ENCODE assay signal across 9 mouse cellular contexts in genomic region chr17:73009962-73010361, GRCm38 (mm10).
DNase-seq lines count a peak whose midpoint lies in the region; ATAC-seq and TF ChIP-seq lines count a peak whose summit lies in the region.
"Had no signal": no experiment of that assay in that cellular context is flagged by ENCODE, and none has a peak within 500 bp of the region (broad histone marks: within the 10 kb centered on the region; RNA-seq: fewer than 3 reads in every experiment).

No protein-coding gene starts in this region.

- no peaks in the 10 kb centered on the region for H3K27me3 ChIP-seq in liver, adult 2 months (ENCODE audit: control insufficient read depth, insufficient read depth, low read length)
- H3K27me3 ChIP-seq in liver, postnatal 0 days (ENCODE audit: insufficient read depth, low read length) = no peaks in the 10 kb centered on the region; the same call in 1 of the 2 replicates
- H3K27me3 ChIP-seq in heart, embryonic 10.5 days (ENCODE audit: insufficient read depth, poor library complexity, severe bottlenecking) = no peaks in the 10 kb centered on the region
- H3K27me3 ChIP-seq in lung, embryonic 15.5 days = no peaks in the 10 kb centered on the region
- no peaks in the 10 kb centered on the region for H3K27me3 ChIP-seq in forebrain, embryonic 16.5 days (replicated peaks; ENCODE audit: control insufficient read depth, insufficient read depth, low read length)

- no peak overlapping the region for H3K4me2 ChIP-seq in liver, postnatal 0 days (ENCODE audit: low read depth, low read length)
- H3K4me2 ChIP-seq in lung, embryonic 15.5 days = no peak overlapping the region
- no peak overlapping the region for H3K4me2 ChIP-seq in forebrain, embryonic 16.5 days (ENCODE audit: low read length)

- no peaks in the 10 kb centered on the region for H3K9me3 ChIP-seq in liver, postnatal 0 days (ENCODE audit: low read length)
- no peaks in the 10 kb centered on the region for H3K9me3 ChIP-seq in heart, embryonic 10.5 days
- H3K9me3 ChIP-seq in lung, embryonic 15.5 days = no peaks in the 10 kb centered on the region
- H3K9me3 ChIP-seq in forebrain, embryonic 16.5 days (ENCODE audit: control insufficient read depth, low read length) = no peaks in the 10 kb centered on the region

- no peaks in the 10 kb centered on the region for H3K79me2 ChIP-seq in liver, adult 2 months (ENCODE audit: control insufficient read depth, insufficient read depth, low read length)

- H3K36me3 ChIP-seq in liver, adult 2 months (ENCODE audit: control insufficient read depth, insufficient read depth, low read length) = no peaks in the 10 kb centered on the region
- H3K36me3 ChIP-seq in liver, postnatal 0 days (replicated peaks; ENCODE audit: insufficient read depth, low read length) = no peaks in the 10 kb centered on the region
- no peaks in the 10 kb centered on the region for H3K36me3 ChIP-seq in heart, embryonic 10.5 days
- no peaks in the 10 kb centered on the region for H3K36me3 ChIP-seq in lung, embryonic 15.5 days
- H3K36me3 ChIP-seq in forebrain, embryonic 16.5 days (ENCODE audit: control insufficient read depth, insufficient read depth) = no peaks in the 10 kb centered on the region

- WGBS in liver, adult 2 months = 61% methylated on average over 4 of the region's 4 CpGs
- 70% methylated on average over 4 of the region's 4 CpGs for WGBS in liver, postnatal 0 days (ENCODE audit: insufficient replicate concordance)
- 85% methylated on average over 4 of the region's 4 CpGs for WGBS in heart, embryonic 10.5 days
- 35% methylated on average over 4 of the region's 4 CpGs for WGBS in lung, embryonic 15.5 days
- 82% methylated on average over 4 of the region's 4 CpGs for WGBS in forebrain, embryonic 16.5 days

- TF ChIP-seq EP300 in liver, postnatal 0 days (IDR thresholded peaks at IDR 0.05; ENCODE audit: low read depth) = no peak

- H3K27ac ChIP-seq in liver, adult 2 months (replicated peaks; ENCODE audit: insufficient read depth, low read depth, low read length) = no peak overlapping the region; the same call in 1 of the 2 replicates
- H3K27ac ChIP-seq in liver, postnatal 0 days (ENCODE audit: low read depth) = no peak overlapping the region
- H3K27ac ChIP-seq in heart, embryonic 10.5 days = peak overlapping the region; percentile 2; the same call in 1 of the 2 replicates
- H3K27ac ChIP-seq in lung, embryonic 15.5 days = peak overlapping the region; percentile 88
- no peak overlapping the region for H3K27ac ChIP-seq in forebrain, embryonic 16.5 days (ENCODE audit: low read length)

- no peaks in the 10 kb centered on the region for H3K4me1 ChIP-seq in liver, adult 2 months (ENCODE audit: control insufficient read depth, insufficient read depth, low read length)
- H3K4me1 ChIP-seq in liver, postnatal 0 days (ENCODE audit: insufficient read depth) = no peaks in the 10 kb centered on the region; the same call in 1 of the 2 replicates
- H3K4me1 ChIP-seq in heart, embryonic 10.5 days = peaks cover 61% of the 10 kb centered on the region
- peaks cover 35% of the 10 kb centered on the region for H3K4me1 ChIP-seq in lung, embryonic 15.5 days
- no peaks in the 10 kb centered on the region for H3K4me1 ChIP-seq in forebrain, embryonic 16.5 days (replicated peaks; ENCODE audit: control insufficient read depth, insufficient read depth, low read length)

- no peak overlapping the region for H3K4me3 ChIP-seq in liver, adult 2 months (ENCODE audit: insufficient read depth, low read depth, low read length)
- no peak overlapping the region for H3K4me3 ChIP-seq in liver, postnatal 0 days (ENCODE audit: low read depth, low read length)
- no peak overlapping the region for H3K4me3 ChIP-seq in heart, embryonic 10.5 days
- H3K4me3 ChIP-seq in lung, embryonic 15.5 days = no peak overlapping the region
- no peak overlapping the region for H3K4me3 ChIP-seq in forebrain, embryonic 16.5 days (replicated peaks; ENCODE audit: low read length)
- H3K4me3 ChIP-seq: myocyte had no signal

- DNase-seq in liver, adult 2 months (ENCODE audit: extremely low read depth, low read depth, low spot score) = peak; percentile 38
- no peak for DNase-seq in liver, postnatal 0 days
- no peak for DNase-seq in heart, embryonic 10.5 days (ENCODE audit: low spot score)
- DNase-seq in frontal cortex, postnatal 10 days (ENCODE audit: low spot score in 2 of 2) = no peak
- no peak for DNase-seq in thymus, postnatal 14 days

- H3K9ac ChIP-seq in liver, adult 2 months (ENCODE audit: low read depth, low read length) = no peak overlapping the region
- H3K9ac ChIP-seq in liver, postnatal 0 days (replicated peaks) = no peak overlapping the region
- H3K9ac ChIP-seq in lung, embryonic 15.5 days = no peak overlapping the region
- no peak overlapping the region for H3K9ac ChIP-seq in forebrain, embryonic 16.5 days (replicated peaks; ENCODE audit: low read depth, low read length)

- TF ChIP-seq CTCF in liver, adult 2 months (IDR thresholded peaks at IDR 0.05; ENCODE audit: low read depth, low read length) = no peak
- TF ChIP-seq CTCF in liver, postnatal 0 days (IDR thresholded peaks at IDR 0.05; ENCODE audit: low read depth) = no peak

- ATAC-seq in liver, postnatal 0 days = no peak
- ATAC-seq in activated CD4-positive, CD25-positive, alpha-beta regulatory T cell, adult 4 months = peak; percentile 25
- ATAC-seq in lung, embryonic 15.5 days (ENCODE audit: borderline replicate concordance, extremely low read depth, low FRiP score, low TSS enrichment) = peak; percentile 76; the same call in 1 of the 2 replicates
- ATAC-seq in forebrain, embryonic 16.5 days = no peak

- TF ChIP-seq POLR2A in liver, adult 2 months (IDR thresholded peaks at IDR 0.05; ENCODE audit: extremely low read depth, insufficient read depth, low read length) = no peak

Comparison
In these comparisons a context has a peak if more than half of its experiments do, and no peak if none do; other contexts are left out.
1. H3K27ac ChIP-seq: peak in heart, embryonic 10.5 days (single experiment) and lung, embryonic 15.5 days (single experiment); none in liver, adult 2 months (single experiment), liver, postnatal 0 days (single experiment) and forebrain, embryonic 16.5 days (single experiment).
2. ATAC-seq: peak in activated CD4-positive, CD25-positive, alpha-beta regulatory T cell, adult 4 months (single experiment) and lung, embryonic 15.5 days (single experiment); none in liver, postnatal 0 days (single experiment) and forebrain, embryonic 16.5 days (single experiment).